Mouse (Mus musculus): ENCODE measurements around the gene Atp6v1c2.

DNA sequence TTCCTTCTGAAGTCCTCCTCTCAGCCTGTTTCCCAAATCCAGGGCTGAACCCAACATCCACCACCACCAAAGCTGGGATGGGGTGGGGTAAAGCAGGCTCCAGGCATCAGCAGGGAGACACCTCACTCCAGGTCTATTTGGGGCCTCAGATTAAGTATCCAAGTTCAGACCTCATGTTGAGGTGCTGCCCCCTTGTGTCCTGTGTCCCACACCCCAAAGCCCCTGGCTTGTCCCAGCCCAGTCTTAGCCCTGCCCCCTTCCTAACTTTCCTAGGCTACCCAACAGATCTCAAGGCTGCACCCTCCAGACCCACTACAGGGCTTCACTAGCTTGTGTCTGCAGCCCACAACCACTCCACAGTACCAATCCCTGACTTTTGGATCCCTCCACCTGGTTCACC lies 87.1 kb downstream of the Atp6v1c2 start:
- TF ChIP-seq KAT2A (IDR thresholded peaks at IDR 0.05; ENCODE audit: insufficient replicate concordance, low read length): no peak
- TF ChIP-seq RCOR1 (conservative IDR thresholded peaks at IDR 0.05; ENCODE audit: low read depth, low read length): no peak
- TF ChIP-seq ELF1 (IDR thresholded peaks at IDR 0.05; ENCODE audit: low read depth, low read length): no peak

All from CH12.LX (cell line).